Mouse (Mus musculus): Measurements from ENCODE around the gene Mfsd14b. TPM values are rescaled to one million over a fixed set of nuclear protein-coding genes. Genes with fewer than 3 reads are reported as not detected.

The Mfsd14b gene
- 45.3 to 51.2 TPM (median 49.5 TPM) in 4 replicates for total RNA-seq (2023; ENCODE audit: inconsistent age)

GRCm38 (mm10) chr13:65112459-65113110, at the start of gene Mfsd14b:
Gene Mfsd14b (minus strand): TSS chr13:65112975.

GRCm38 (mm10) chr13:65149940-65150339, 37.2 kb upstream of the Mfsd14b start, which contains the start of gene Olfr466:
Gene Olfr466 (plus strand): TSS chr13:65150240.

GRCm38 (mm10) chr13:65137789-65138188, 25.0 kb upstream of the Mfsd14b start, which contains the start of gene Olfr465-ps1:
Gene Olfr465-ps1 (plus strand): TSS chr13:65138089.

GRCm38 (mm10) chr13:65052660-65053059, 60.1 kb downstream of the Mfsd14b start, which contains the start of gene Prss47:
Gene Prss47 (minus strand): TSS chr13:65052760.

GRCm38 (mm10) chr13:65032758-65033157, 80.0 kb downstream of the Mfsd14b start, which contains the start of gene Spata31d1c:
Gene Spata31d1c (plus strand): TSS chr13:65033058.

Other genes starting within 250 kb of the Mfsd14b start
- not detected in 4 replicates for gene Cntnap3, start 209.0 kb downstream of the Mfsd14b start, total RNA-seq (2023; ENCODE audit: inconsistent age)
- gene Spata31, start 195.6 kb downstream of the Mfsd14b start, total RNA-seq (2023; ENCODE audit: inconsistent age): not detected in 4 replicates
- not detected in 4 replicates for gene Spata31d1c, start 79.9 kb downstream of the Mfsd14b start, total RNA-seq (2023; ENCODE audit: inconsistent age)
- gene Prss47, start 60.2 kb downstream of the Mfsd14b start, total RNA-seq (2023; ENCODE audit: inconsistent age): 0.51 to 1.1 TPM (median 0.90 TPM) in 3 of 4 replicates, not detected in the other
- not detected in 4 replicates for gene Olfr465-ps1, start 25.1 kb upstream of the Mfsd14b start, total RNA-seq (2023; ENCODE audit: inconsistent age)
- gene Olfr466, start 37.3 kb upstream of the Mfsd14b start, total RNA-seq (2023; ENCODE audit: inconsistent age): not detected in 4 replicates
- gene Nlrp4f, start 93.0 kb upstream of the Mfsd14b start, total RNA-seq (2023; ENCODE audit: inconsistent age): not detected in 4 replicates
- not detected in 4 replicates for gene Gm10775, start 146.6 kb upstream of the Mfsd14b start, total RNA-seq (2023; ENCODE audit: inconsistent age)
- 37.8 to 46.4 TPM (median 41.3 TPM) in 4 replicates for gene Zfp369, start 165.8 kb upstream of the Mfsd14b start, total RNA-seq (2023; ENCODE audit: inconsistent age)